Mouse (Mus musculus) hindbrain, embryonic 11.5 days (tissue): Measurements from ENCODE around the gene Stat6. TPM values are rescaled to one million over a fixed set of nuclear protein-coding genes. Genes with fewer than 3 reads are reported as not detected.

Experiments used
- ATAC-seq: fragments of 200-750 bp; cut with Nextera tagmentation; 2 replicates; pipeline ENCODE4 v1.8.0; 2017; ENCODE audit warnings: mild to moderate bottlenecking, moderate TSS enrichment, moderate library complexity; ENCODE audit not compliant: low FRiP score
- DNase-seq: peaks from one replicate; pipeline ENCODE4 v3.0.0-alpha.2; 2015; ENCODE audit warnings: low spot score
- H3K27ac ChIP-seq: fragments of 300-500 bp; sonication (generic); 2 replicates; pipeline ENCODE4 v1.5.1; 2014; ENCODE audit warnings: mild to moderate bottlenecking, low read depth, low read length
- H3K27me3 ChIP-seq: fragments of 300-500 bp; sonication (generic); 2 replicates; pipeline ENCODE4 v1.6.1; 2014; ENCODE audit warnings: mild to moderate bottlenecking, low read length, moderate library complexity, mixed read lengths; ENCODE audit not compliant: control insufficient read depth, insufficient read depth
- H3K36me3 ChIP-seq: fragments of 300-500 bp; sonication (generic); 2 replicates; pipeline ENCODE4 v1.6.1; 2014; ENCODE audit warnings: mild to moderate bottlenecking, low read length, moderate library complexity, mixed read lengths; ENCODE audit not compliant: control insufficient read depth, insufficient read depth
- H3K4me1 ChIP-seq: fragments of 300-500 bp; sonication (generic); replicated peaks from 2 replicates; pipeline ENCODE4 v1.6.1; 2014; ENCODE audit warnings: low read length, mixed read lengths; ENCODE audit not compliant: control insufficient read depth, insufficient read depth
- H3K4me2 ChIP-seq: fragments of 300-500 bp; sonication (generic); replicated peaks from 2 replicates; pipeline ENCODE4 v1.6.1; 2014; ENCODE audit warnings: mild to moderate bottlenecking, low read depth, low read length
- H3K4me3 ChIP-seq: fragments of 300-500 bp; sonication (generic); 2 replicates; pipeline ENCODE4 v1.5.1; 2014; ENCODE audit warnings: low read depth, low read length
- H3K9ac ChIP-seq: fragments of 300-500 bp; sonication (generic); 2 replicates; pipeline ENCODE4 v1.6.1; 2014; ENCODE audit warnings: low read depth, low read length
- H3K9me3 ChIP-seq: fragments of 300-500 bp; sonication (generic); 2 replicates; pipeline ENCODE4 v1.6.1; 2016; ENCODE audit warnings: low read length; ENCODE audit not compliant: control insufficient read depth
- WGBS: fragments of 180-500 bp; shearing (Covaris S2); extraction: QIAGEN DNeasy Blood & Tissue Kit; methylation state at CpG from one replicate; pipeline ENCODE4 v1.1.7; 2014; 5-methylcytosine and 5-hydroxymethylcytosine counted together
- polyA plus RNA-seq: library from polyadenylated mRNA; unstranded; fragments of >200 nt; fragmentation: Nextera tagmentation; extraction: Ambion mirVana; gene quantifications from 2 replicates; pipeline ENCODE4 v1.2.1, GENCODE M21; 2014

Stat6 gene
- polyA plus RNA-seq, 1 experiment from 2014 or later, result 6.9 TPM

DNA sequence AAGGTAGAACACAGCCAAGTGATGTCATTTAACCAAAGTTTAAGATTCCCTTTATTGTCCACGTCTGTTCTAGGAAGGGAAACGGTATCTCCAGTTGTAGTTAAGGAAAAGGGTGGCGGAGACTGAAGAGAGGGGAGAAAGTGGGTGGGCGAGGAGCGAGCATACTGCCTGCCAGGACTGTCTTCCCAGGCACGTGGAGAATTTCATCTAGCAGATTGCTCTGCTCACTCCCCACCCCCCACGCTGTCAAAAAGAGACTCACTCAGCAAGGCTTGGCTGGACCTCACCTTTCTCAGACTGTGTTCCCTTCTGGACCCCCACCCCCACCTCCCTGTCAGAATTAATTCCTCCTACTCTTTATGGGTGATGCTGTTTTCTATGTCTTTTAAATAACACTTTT lies 26.4 kb downstream of the Stat6 start:
- ATAC-seq (no peak), DNase-seq (peak; percentile 12)
- peaks cover 39% of the 10 kb centered on the region for H3K27me3 ChIP-seq
- peaks cover 12% of the 10 kb centered on the region for H3K4me1 ChIP-seq
- no peaks in the 10 kb centered on the region for H3K9me3 ChIP-seq
- no peak overlapping the region for H3K27ac ChIP-seq
- WGBS, result 27% methylated on average over 7 of the region's 7 CpGs
- H3K4me3 ChIP-seq, result no peak overlapping the region
- no peak overlapping the region for H3K4me2 ChIP-seq
- no peaks in the 10 kb centered on the region for H3K36me3 ChIP-seq
- no peak overlapping the region for H3K9ac ChIP-seq

DNA sequence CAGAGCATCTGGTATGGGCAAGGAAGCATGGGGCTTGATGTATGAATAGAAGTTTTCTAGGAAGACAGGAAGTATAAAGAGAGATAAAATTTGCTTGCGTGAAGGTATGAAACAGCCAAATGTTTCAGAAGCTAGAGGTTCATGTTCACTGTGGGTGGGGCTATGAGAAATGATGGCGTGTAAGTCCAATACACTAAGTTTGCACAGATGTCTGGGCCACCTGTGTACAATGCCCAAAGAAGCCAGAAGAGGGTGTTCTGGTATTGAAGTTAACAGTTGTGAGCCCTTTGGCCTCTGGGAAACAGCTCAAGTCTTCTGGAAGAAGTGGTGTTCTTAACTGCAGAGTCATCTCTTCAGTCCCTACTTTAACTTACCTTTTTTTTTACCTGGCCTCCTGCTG lies 27.4 kb downstream of the Stat6 start:
- DNase-seq (no peak), ATAC-seq (no peak)
- H3K9me3 ChIP-seq, result no peaks in the 10 kb centered on the region
- H3K4me2 ChIP-seq, result no peak overlapping the region
- peaks cover 12% of the 10 kb centered on the region for H3K4me1 ChIP-seq
- no peak overlapping the region for H3K9ac ChIP-seq
- no peak overlapping the region for H3K4me3 ChIP-seq
- H3K27me3 ChIP-seq, result peaks cover 29% of the 10 kb centered on the region
- H3K27ac ChIP-seq, result no peak overlapping the region
- no peaks in the 10 kb centered on the region for H3K36me3 ChIP-seq
- WGBS, result 94% methylated on average over 2 of the region's 2 CpGs

DNA sequence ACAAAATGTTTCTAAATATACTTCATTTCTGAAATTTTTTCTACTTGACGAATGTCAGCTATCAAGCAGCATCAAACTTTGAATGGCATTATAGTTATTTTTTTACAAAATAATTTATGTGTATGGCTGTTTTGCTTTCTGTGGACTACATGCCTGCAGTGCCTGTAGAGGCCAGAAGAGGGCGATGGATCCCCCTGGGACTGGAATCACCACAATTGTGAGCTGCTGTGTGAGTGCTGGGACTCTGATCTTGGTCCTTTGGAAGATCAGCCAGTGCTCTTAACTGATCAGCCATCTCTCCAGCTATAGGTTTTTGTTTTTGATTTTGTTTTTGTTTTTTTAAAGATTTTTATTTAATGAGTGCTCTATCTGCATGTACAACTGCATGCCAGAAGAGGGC lies 28.5 kb downstream of the Stat6 start:
- Histone ChIP-seq H3K9ac (no peak overlapping the region), H3K4me2 (no peak overlapping the region), H3K4me3 (no peak overlapping the region), H3K9me3 (no peaks in the 10 kb centered on the region), H3K4me1 (peaks cover 6% of the 10 kb centered on the region), H3K27ac (no peak overlapping the region), H3K27me3 (peaks cover 18% of the 10 kb centered on the region), H3K36me3 (no peaks in the 10 kb centered on the region)
- ATAC-seq (no peak), DNase-seq (peak; percentile 31)
- WGBS, result 38% methylated on average over 2 of the region's 2 CpGs

DNA sequence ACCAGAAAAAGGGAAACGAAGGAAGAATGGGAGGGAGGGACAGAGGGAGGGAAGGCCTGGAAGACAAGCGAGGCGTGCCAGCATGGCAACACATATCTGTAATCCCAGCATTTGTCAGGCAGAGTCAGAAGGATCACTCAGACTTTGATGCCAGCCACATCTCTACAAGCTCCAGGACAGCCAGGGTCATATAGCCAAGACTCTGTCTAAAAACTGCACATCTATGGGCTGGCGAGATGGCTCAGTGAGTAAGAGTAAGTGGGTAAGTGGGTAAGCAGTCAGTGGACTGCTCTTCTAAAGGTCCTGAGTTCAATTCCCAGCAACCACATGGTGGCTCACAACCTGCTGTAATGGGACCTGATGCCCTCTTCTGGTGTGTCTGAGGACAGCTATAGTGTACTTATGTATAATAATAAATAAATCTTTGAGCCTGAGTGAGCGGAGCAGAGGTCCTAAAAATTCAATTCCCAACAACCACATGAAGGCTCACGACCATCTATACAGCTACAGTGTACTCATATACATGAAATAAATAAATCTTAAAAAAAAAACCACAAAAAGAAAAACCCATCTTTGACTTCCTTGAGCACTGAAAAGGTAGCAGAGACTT lies 31.4 kb downstream of the Stat6 start:
- Histone ChIP-seq H3K27me3 (no peaks in the 10 kb centered on the region), H3K36me3 (no peaks in the 10 kb centered on the region), H3K9me3 (no peaks in the 10 kb centered on the region), H3K27ac (no peak overlapping the region), H3K4me3 (no peak overlapping the region), H3K4me2 (no peak overlapping the region), H3K4me1 (no peaks in the 10 kb centered on the region), H3K9ac (no peak overlapping the region)
- no peak for DNase-seq
- ATAC-seq, result no peak
- 89% methylated on average over 6 of the region's 6 CpGs for WGBS

DNA sequence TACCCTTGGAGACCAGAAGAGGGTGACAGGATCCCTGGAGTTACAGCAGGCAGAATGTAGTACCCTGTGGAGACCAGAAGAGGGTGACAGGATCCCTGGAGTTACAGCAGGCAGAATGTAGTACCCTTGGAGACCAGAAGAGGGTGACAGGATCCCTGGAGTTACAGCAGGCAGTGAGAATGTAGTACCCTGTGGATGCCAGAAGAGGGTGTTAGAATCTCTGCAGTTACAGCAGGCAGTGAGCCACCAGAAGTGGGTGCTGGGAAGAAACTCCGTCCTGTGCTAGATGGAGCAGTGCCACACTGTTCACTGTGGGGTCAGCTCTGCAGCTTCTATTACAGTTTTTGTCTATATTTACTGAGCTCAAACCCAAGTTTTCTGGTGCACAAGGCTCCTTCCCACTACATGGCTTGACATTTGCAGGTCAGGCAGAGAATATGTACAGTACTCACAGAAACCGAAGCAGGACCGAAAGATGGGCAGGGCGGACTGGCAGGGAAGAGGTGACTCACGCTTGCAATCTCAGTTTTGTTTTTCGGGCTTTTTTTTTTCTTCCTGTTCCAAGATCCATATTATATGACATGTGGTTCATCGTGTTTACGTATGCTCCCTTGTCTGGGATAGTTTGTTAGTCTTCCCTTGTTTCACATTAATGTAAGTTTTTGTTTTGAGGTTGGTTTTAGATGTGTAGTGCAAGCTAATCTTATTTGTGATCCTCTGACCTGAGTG lies 32.2 kb downstream of the Stat6 start:
- Histone ChIP-seq H3K9me3 (no peaks in the 10 kb centered on the region), H3K9ac (no peak overlapping the region), H3K4me2 (no peak overlapping the region), H3K4me1 (no peaks in the 10 kb centered on the region), H3K36me3 (no peaks in the 10 kb centered on the region), H3K27me3 (no peaks in the 10 kb centered on the region), H3K4me3 (no peak overlapping the region), H3K27ac (no peak overlapping the region)
- peak; percentile 77 for DNase-seq
- WGBS, result 90% methylated on average over 8 of the region's 8 CpGs
- ATAC-seq, result no peak

DNA sequence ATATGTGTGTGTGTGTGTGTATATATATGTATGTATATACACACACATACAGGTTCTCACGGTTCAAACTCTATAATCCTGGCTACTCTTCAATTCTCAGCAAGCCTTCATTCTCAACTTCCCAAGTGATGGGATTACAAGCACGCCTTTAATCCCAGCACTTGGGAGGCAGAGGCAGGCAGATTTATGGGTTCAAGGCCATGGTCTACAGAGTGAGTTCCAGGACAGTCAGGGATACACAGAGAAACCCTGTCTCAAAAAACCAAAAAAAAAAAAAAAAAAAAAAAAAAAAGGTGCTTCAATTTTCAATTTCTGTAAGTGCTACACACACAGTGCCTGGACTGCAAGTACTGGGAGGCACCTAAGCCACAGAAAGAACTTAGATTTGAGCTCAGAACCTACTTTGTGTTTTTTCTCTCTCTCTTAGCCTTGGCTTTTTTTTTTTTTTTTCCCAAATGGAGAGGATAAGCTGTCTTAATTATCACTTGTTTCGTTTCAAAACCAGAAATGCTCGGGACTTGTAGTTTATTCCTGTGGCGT lies 33.1 kb downstream of the Stat6 start:
- DNase-seq, result no peak
- Histone ChIP-seq H3K27me3 (no peaks in the 10 kb centered on the region), H3K36me3 (no peaks in the 10 kb centered on the region), H3K27ac (no peak overlapping the region), H3K4me3 (peak overlapping the region; percentile 75; the same call in 1 of the 2 replicates), H3K9me3 (no peaks in the 10 kb centered on the region), H3K4me1 (no peaks in the 10 kb centered on the region), H3K9ac (peak overlapping the region; percentile 1; the same call in 1 of the 2 replicates), H3K4me2 (peak overlapping the region; percentile 71)
- ATAC-seq, result no peak
- WGBS, result 56% methylated on average over 5 of the region's 5 CpGs

DNA sequence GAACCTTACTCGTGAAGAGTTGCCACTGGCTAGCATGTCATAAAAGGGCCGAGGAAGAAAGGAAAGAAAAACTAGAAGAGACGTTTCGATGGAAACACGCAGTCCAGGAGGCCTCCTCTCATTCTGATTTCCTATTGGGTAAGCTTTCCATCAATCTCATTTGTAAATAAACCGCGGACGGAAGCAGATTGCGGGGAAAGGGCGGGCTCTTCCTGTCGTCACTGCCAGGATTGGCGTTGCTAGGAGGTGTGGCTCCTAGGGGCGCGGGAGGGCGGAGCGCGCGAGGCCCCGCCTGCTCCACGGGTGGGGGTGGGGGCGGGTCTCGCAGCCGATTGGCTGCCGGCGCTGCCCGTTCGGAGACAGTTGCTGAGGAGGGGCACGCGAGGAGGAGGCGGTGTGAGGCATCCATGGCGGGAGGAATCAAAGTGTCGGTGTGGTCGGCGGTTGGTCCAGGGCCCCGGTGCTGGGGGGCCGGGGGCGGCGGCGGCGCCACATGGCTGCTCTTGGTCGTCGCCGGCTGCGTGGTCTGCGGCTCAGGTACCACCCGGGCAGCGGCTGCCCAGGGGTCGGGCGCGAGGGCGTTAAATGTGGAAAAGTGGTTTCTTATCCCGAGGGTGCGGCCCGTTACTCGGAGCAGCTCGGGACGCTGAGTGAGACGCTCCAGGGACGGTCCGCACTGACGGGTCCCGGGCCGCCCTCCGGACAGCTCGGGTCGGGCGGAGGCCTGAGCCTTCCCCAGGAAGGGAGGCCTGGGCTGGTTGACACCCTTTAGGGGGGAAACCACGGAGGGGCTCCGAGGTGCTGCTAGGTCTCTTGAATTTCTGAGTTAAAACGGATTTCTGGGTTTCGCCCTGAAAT lies 34.1 kb downstream of the Stat6 start:
- no peaks in the 10 kb centered on the region for H3K4me1 ChIP-seq
- H3K27me3 ChIP-seq, result no peaks in the 10 kb centered on the region
- H3K4me3 ChIP-seq, result peak overlapping the region; percentile 75
- no peaks in the 10 kb centered on the region for H3K9me3 ChIP-seq
- H3K9ac ChIP-seq, result peak overlapping the region; percentile 71
- no peak overlapping the region for H3K27ac ChIP-seq
- DNase-seq, result peak; percentile 96
- no peaks in the 10 kb centered on the region for H3K36me3 ChIP-seq
- H3K4me2 ChIP-seq, result peak overlapping the region; percentile 71
- under 1% methylated on average over 68 of the region's 71 CpGs for WGBS
- ATAC-seq, result peak; percentile 96

DNA sequence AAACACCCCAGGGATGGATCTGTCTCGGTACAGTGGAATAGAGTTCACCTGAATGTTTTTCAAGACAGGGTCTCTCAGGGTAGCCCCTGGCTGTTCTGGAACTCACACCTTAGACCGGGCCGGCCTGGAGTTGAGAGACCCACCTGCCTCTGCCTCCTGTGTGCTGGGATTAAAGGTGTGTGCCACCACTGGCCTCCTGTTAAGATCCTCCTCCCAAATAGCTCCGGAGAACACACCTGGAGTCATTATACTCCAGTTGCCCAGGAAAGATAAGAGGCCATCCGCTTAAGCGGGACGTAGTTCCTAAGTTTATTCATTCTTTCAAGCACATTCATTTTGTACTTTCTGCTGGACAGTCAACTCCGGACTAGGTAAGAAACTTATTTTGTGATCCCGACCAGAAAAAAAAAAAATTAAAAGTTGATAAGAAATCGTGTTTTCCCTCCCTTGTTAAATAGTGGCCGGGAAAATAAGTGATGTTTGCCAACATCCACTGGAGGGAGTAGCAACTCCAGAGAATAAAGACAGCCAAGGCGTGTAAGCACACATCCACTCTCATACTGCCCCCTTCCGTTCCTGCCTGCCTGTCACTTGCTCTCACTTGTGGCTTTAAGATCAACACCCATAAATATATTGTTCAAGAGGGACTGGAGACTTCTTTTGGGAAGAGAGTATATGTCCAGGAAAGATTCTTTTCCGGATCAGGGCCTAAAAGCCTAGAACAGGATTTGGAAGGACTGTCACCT lies 35.0 kb downstream of the Stat6 start:
- H3K4me2 ChIP-seq, result peak overlapping the region; percentile 71
- peak; percentile 23; the same call in 1 of the 2 replicates for ATAC-seq
- H3K36me3 ChIP-seq, result no peaks in the 10 kb centered on the region
- peak; percentile 69 for DNase-seq
- no peaks in the 10 kb centered on the region for H3K4me1 ChIP-seq
- no peaks in the 10 kb centered on the region for H3K9me3 ChIP-seq
- no peaks in the 10 kb centered on the region for H3K27me3 ChIP-seq
- no peak overlapping the region for H3K27ac ChIP-seq
- H3K9ac ChIP-seq, result peak overlapping the region; percentile 71
- peak overlapping the region; percentile 75 for H3K4me3 ChIP-seq
- 14% methylated on average over 14 of the region's 14 CpGs for WGBS
